Mouse (Mus musculus): ENCODE data around the gene Gmeb2.

The Gmeb2 gene

DNA sequence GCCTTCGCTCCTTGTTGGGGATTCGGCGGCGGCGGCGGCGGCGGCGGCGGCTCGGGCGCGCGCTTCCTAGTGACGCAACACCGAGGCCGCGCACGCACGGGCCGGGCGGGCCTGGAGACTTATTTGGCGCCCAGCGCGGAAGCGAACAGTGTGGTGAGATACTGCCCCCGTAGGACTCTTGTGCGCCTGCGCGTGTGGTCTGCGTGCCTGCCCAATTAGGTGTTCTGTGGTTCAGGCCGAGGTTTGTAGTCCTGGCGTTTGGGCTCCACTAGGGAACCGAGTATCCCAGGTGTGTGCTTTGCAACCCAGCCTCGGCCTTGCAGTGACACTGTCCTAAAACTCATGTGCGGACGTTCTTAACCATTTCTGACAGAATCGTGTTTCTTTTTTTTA is at the start of gene Gmeb2:
Gene Gmeb2 (minus strand): TSS at position 78 of the 393 bp plus-strand sequence.
- peak; percentile 90 to 95 for DNase-seq (ENCODE audit: low spot score in 2 of 2)

DNA sequence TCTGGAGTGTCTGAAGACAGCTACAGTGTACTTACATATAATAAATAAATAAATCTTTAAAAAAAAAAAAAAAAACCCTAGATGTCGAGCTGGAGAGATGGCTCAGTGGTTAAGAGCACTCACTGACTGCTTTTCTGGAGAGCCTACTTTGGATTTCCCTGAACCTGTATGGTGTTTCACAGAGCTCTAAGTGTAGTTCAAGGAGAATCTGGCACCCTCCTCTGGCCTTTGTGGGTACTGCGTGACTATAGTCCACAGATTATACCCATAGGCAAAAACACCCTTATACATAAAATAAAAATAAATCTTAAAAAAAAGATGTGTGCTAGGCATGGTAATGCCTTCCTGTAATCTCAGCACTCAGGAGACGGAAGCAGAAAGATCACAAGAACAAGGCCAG is 46.2 kb upstream of the Gmeb2 start:
- peak in 1 of 2 experiments; percentile 83 for DNase-seq (ENCODE audit: low spot score in 2 of 2)

DNA sequence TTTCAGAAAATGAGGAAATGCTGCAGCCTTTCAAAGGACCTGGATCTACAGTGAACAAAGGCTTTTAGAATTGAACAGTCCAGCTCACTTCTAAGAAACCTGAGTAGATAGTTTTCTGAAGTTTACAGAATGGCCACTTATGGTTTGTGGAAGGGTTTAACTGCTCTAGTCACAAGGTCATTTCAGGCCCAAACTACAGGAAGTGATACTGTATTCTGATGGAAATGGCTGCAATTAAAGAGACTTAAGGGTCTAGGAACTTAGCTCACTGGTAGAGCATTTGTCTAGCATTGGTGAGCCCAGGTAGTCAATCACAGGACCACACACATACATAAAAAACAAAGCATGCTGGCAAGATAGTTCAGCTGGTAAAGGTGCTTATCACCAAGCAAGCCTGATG is 44.7 kb upstream of the Gmeb2 start:
- DNase-seq (ENCODE audit: low spot score in 2 of 2) = no peak

DNA sequence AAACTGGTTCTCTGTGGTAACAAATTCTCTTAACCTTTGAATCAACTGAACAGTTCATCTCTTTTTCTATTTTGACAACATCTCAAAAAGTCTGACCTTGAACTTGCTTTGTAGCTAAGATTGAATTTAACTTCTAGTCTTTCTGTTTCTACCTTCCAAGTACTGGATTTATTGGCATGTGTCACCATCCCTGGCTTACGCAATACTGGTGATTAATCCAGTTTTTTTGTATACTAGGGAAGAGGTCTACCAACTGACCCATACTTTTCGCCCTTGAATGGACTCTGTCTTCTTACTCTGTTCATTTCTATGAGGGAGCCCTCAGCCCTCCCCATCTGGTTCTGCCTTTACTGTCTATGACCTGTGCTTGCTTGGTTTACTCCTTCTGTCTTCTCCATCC is 38.3 kb upstream of the Gmeb2 start:
- DNase-seq (ENCODE audit: low spot score in 2 of 2) = no peak

DNA sequence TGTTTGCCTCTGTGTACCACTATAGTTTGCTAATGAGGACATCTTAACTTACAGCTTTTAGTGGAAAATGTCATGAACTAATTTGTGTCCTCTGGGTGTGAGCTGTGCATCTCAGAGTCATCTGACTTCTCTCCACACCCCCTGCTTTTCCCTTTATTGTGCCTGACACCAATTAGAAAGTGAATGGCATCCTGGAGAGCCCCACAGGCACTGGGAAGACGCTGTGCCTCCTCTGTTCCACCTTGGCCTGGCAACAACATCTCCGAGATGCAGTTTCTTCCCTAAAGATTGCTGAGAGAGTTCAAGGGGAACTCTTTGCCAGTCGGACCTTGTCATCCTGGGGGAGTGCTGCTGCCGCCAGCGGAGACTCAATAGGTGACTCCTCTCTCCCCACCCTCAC is 34.3 kb upstream of the Gmeb2 start:
- no peak for DNase-seq (ENCODE audit: low spot score in 2 of 2)

DNA sequence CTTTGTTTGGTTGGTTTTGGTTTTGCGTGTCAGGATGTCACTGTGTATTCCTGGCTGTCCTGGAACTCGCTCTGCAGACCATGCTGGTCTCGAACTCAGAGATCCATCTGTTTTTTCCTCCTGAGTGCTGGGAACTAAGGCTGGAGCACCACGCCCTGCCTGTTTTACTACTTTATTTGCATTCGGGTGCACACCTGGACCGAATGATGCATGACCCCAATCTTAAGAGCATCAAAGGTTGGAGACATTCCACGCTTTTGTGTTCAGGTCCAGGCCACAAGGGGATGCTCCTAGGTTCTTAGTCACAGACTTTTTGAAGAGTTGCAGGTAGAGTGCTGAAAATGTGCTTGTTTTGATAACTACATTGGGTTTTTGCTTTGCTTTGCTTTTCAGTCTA is 32.3 kb upstream of the Gmeb2 start:
- DNase-seq (ENCODE audit: low spot score in 2 of 2) = no peak

DNA sequence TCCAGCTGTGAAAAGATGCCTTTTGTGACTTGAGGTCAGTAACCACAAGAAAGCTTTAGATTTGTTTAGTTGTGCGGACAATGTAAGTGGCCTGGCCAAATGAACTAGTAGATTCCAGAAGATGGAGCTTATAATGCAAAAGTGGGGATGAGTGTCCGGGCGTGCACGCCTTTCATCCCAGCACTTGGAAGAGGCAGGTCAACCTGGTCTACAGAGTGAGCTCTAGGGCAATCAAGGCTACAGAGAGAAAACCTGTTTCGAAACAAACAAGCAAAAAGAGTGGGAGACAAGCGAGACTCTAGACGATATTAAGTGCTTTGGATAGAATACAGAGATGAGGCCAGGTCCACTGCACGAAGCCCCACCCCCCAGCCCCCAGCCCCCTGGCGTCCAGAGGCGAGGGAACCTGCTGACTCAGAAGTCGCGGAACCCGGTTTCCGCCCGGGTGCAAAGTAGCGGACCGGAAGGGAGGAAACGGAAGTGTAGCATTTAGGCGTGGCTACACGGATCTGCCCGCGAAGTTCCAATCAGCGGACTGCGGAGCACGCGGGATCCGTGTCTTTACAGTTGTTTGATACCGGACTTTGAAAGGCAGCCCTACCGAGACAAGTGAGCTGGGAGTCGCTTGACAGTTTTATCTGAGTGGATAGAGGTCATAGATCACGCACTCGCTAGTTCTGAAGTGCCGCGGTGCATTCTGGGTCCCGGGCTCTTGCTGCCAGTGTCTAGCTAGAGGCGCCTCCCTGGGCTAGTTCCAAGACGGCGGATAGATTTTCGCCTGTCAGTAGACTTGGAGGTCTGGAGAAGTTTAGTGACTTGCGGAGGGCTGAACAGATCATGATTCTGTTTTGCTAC is 31.6 kb upstream of the Gmeb2 start, which contains the start of gene Rtel1:
Gene Rtel1 (plus strand): TSS at position 492 of the 855 bp plus-strand sequence.
- DNase-seq (ENCODE audit: low spot score in 2 of 2) = peak in 1 of 2 experiments; percentile 75

DNA sequence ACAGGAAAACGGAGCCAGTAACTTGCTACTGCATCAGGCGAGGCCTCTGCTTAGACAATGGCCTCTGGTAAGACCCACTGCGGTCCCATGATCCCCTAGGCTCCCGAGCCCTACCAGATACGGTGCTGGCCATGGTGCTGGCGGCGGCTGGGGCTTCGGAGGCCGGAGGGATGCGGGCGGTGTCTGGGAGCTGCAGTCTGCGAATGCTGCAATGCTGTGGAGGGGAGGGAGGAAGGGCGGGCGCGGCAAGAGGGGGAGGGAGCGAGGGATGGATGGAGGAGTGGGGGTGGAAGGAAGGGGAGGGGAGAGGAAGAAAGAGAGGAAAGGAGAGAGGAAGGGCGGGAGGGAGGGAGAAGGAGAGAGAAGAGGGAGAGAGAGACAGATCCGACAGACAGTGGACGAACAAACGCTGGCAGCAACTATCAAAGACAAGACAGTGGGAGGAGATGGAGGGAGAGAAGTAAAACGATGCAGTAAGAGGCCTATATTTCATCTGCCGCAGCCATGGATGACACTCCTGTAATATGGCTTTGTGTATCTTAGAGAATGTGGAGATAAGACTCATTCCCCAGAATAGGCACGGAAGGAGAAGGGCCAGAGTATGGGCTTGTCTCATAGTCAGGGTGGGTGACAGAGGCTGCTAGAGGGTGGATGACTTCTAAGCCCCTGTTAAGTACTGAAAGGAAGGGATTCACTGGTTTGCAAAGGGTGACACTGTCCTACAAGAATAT is 26.4 kb upstream of the Gmeb2 start, which contains the start of gene Stmn3:
Gene Stmn3 (minus strand): TSS at position 421 of the 731 bp plus-strand sequence.
- peak in 1 of 2 experiments; percentile 69 for DNase-seq (ENCODE audit: low spot score in 2 of 2)

DNA sequence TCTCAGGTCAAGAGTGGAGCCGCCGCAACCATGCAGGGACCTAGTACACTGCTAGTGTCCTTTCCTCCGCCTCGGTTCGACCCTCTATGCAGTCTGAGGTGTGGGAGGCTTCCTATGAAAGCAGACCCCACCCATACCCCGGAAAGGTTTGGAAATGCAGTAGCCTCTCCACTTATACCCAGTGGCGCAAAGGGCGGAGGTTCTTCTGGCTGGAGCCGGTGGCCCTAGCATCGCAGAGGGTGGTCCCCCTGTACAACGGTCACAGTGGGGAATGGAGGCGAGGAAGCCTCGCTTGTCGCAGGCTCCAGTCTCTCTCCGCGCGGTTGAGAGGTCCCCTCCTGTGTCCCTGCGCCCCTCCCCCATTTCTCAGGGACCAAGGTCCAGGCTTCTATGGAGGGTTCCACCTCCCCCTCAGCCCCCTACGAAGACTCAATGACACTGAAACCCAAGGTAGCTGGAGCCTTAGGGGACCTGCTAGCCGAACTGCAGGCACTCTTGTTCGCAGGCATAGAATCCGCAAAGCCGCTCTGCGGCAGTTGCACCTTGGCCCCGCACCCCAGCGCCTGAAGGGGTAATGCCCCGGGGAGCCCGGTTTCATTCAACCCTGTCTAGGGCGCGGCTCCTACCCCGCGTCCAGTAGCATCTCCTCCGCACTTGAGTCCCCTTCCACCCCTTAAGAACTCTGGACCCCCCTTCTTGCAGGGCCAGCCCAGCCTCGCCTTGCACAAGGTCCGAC is 25.7 kb upstream of the Gmeb2 start:
- DNase-seq (ENCODE audit: low spot score in 2 of 2) = peak in 1 of 2 experiments; percentile 31

DNA sequence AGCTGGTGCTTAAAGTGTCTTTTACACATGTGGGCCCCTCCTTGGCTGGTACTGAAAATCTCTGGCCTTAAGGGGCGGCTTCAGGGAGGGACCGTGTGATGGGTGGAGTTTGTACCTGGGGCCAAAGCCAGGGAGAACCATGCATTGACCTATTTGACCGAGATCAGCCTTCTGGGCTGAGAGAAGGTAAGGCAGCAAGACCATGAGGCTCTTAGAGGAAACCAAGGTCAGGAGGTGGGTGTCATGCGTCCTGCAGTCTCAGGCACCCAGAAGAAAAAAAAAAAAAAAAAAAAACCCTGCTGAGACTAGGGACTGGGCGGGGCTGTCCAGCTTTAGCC is 25.1 kb upstream of the Gmeb2 start:
- no peak for DNase-seq (ENCODE audit: low spot score in 2 of 2)

DNA sequence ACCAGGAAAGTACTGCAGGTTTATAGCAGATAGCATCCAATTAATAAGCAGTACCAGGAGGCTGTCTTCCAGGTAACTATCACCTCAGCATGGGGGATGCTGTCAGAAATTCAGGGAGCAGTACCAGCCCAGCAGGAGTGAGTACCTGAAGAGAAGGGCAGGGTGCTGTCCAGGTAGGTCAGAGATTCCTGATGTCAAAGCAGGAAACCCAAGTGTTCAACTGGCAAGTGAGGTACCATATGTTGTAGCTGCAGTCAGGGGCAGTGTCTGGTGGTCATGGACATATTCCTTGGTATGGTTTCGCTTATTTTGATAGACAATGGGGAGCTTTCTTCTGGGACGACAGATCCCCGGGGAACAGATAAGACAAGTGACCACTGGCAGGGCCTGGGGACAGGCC is 24.6 kb upstream of the Gmeb2 start:
- no peak for DNase-seq (ENCODE audit: low spot score in 2 of 2)

DNA sequence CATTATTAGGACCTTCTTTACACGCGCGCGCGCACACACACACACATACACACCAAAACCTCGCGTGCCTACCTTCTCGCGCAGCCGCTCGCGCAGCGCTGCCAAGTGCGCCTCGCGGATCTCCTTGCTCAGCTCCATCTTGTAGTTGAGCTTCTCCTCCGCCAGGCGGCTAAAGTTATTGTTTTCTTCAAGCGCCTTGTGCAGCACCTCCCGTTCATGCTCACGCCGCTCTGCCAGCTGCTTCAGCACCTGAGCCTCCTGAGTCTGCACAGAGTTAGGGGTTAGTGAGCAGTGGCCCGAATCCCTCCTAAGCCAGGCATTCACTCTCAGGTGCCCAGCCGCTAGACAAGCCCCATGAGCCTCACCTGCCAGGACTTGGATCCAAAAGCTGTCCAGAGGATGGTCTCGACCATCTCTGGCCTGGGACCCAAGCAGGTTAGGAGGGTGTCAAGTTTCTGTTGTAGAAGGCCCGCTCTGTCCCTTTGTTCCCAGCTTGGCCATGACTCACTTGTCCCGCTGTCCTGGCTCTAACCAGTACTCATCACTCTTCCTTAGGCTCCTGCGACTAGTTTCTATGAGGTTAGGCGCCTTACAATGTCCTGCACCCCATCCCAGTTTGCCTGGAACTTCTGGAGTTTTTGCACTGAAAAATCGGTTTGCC is 19.4 kb upstream of the Gmeb2 start:
- DNase-seq (ENCODE audit: low spot score in 2 of 2) = peak in 1 of 2 experiments; percentile 68

DNA sequence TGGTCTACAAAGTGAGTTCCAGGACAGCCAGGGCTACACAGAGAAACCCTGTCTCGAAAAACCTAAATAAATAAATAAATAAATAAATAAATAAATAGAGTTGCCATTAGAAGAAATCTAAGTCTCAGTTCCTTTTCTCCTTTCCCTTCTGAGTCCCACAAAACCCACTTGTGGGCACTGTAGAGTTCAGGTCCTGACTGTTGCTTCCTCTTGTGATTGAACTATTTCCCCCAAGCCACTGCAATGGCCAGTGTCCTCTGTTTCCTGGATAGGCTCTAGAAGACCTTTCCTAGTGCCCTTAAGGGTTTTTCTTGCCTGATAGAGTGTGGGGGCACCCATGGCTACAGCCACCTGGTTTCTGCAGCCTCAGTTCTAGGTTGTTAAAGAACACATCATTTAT is 17.1 kb upstream of the Gmeb2 start:
- DNase-seq (ENCODE audit: low spot score in 2 of 2) = no peak

DNA sequence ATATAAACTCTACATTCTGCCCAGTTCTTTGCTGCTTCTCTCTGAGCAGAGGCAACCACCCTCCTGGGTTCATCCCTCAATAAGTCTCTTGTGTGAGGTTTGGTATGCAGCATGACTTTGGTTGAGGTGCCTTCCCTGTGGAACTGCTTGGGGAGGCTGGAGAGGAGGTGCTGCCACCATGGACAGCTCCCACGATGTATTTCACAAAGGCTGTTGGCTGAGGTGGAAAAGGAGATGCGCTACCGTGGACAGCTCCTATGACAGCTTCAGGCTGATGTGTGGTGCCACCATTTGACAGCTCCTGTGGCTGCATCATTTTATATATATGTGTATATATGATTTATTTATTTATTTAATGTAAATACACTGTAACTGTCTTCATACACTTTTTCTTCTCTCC is 14.2 kb upstream of the Gmeb2 start:
- no peak for DNase-seq (ENCODE audit: low spot score in 2 of 2)

DNA sequence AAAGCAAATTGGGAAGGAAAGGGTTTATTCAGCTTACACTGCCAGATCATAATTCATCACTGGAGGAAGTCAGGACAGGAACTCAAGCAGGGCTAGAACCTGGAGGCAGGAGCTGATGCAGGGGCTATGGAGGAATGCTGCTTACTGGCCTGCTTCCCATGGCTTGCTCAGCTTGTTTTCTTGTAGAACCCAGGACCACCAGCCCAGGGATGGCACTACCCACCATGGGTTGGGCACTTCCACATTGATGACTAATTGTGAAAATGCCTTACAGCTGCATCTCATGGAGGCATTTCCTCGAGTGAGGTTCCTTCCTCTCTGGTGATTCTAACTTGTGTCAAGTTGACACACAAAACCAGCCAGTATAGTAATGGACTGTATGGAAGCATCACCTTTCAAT is 3.1 kb upstream of the Gmeb2 start:
- no peak for DNase-seq (ENCODE audit: low spot score in 2 of 2)

DNA sequence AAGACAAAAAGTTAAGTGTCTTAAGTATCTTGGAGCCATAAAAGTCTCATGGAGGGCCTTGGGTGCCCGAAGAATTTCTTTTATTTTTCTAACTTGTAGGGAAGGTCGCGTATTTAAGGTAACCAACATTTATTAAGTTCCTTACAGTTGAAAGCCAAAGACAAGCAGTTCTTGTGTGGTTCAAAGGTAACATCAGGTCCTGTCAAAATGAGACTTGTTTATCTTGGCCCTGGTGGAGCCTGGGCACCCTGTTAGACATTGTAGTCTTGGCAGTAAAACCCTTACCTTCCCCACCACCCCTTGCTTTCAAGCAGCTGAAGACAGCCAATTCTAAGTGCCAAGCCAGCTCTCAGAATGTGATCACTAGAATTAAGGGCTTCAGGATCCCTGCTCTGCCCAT is 856 bp upstream of the Gmeb2 start:
- no peak for DNase-seq (ENCODE audit: low spot score in 2 of 2)

DNA sequence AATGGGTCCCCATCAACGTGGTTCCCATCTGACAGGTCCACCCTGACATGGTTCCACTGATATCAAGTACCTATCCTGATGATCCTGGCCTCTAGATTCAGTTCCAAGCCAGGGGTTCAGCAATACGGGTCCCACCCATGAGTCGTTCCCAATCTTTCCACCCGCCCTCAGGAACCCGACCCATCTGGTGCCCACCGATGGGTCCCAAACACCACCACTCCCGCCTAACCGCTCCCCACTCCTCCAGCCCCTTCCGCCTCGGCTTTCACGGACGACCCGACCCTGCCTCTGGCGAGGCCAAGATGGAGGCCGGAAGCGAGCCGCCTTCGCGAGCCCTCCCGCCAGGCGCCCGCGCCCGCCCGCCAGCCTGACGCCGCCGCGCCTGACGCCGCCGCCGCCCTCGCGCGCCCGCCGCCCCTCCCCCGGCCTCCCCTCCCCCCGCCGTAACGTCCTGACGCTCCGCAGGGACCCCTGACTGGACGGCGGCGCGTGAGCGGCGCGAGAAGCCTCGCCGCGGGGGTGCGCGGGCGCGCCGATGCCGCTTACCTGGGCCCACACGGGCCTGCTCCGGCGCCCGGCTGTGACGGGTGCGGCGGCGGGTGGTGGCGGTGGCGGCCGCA is 387 bp downstream of the Gmeb2 start:
- DNase-seq (ENCODE audit: low spot score in 2 of 2) = no peak

DNA sequence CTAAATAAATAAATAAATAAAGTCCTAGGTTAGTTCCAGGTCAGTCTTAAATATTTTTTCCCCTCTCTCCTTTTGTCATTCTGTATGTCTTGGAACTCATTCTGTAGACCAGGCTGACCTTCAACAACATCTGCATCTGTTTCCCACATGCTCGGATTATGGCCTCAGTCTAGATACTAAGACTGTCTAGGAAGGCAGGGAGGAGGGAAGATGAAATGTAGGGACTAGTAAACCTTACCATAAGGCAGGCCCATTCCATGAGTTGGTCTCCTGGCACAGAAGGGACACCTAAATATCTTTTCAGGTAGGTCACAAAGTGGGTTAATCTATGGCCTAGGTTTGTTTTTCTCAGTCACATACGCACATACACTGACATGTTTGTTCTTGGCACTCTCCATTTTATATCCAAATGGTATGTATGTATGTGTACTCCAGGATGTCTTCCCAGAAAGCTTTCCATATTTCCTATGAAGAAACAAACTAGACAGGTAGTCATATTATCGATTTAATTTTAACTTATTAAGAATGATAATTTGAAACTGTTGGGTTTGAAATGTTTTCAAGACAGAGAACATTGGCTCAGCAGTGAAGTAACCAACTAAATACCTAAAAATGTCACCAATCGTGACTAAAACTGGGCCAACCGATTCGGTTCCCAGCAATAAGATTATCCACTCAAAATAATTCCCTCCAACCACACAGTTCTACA is 1.1 kb downstream of the Gmeb2 start:
- no peak for DNase-seq (ENCODE audit: low spot score in 2 of 2)

DNA sequence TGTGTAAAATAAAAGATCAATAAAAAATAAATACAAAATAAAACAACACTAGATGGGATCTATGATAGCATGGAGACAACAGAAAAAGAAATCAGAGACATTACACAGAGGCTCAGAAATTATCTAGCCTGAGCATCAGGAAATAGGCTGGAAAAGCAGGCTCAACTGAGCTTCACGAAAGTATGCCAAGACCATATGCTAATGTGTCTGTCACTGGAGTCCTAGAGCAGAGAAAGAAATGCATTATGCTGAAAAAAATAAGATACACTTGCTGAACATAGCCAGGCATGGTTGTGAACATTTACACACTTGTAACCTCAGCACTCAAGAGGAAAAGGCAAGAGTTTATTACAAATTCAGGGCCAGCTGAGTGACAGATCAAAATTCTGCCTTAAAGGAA is 7.9 kb downstream of the Gmeb2 start:
- no peak for DNase-seq (ENCODE audit: low spot score in 2 of 2)

DNA sequence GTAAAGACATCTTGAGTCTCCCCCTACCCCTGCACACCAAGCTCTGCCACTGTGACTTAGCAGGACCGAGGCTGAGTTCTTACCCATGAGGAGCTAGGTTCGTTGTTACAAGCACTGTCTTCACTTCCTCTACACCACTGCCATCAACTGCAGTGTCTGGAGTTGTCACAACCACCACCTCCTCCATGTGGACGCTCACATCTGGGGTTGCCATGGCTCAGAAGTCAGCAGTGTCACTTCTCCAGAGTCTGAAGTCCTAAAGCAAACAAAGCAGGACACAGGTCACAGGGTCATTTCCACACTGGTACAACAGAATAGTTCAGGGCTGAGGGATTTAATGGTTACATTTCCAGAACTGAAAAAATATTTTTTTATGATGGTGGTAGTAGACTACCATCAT is 10.0 kb downstream of the Gmeb2 start:
- no peak for DNase-seq (ENCODE audit: low spot score in 2 of 2)

DNA sequence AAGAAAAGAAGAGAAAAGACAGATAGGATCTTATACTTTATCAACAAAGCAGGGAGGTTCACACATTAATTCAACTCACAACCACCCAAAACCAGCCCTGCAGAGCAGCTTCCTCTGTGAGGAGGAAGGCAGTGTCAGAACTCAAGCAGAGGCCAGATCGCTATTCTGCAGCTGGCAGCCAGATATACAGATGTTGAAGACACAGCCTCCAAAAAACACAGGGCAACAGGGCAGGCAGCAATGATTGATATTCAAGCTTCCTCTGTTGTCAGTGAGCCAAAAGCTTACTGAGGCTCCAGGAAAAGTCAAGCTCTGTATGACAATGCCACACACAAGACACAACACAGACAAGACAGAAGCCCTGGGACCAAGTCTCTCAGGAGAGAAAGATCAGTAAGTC is 11.1 kb downstream of the Gmeb2 start:
- no peak for DNase-seq (ENCODE audit: low spot score in 2 of 2)
